Mouse (Mus musculus): ENCODE results near the gene Tnip2. TPM values are rescaled to one million over a fixed set of nuclear protein-coding genes. Genes with fewer than 3 reads are reported as not detected.

Gene Tnip2
- total and polyA plus RNA-seq, 3 experiments: 16.0 to 26.8 (median 23.4) TPM

- Histone ChIP-seq H3K27me3 (replicated peaks) (no peaks in the 10 kb centered on the region), H3K27ac (ENCODE audit: insufficient read depth, low read depth) (no peak overlapping the region), H3K9ac (ENCODE audit: insufficient read depth, low read depth) (no peak overlapping the region), H3K4me2 (ENCODE audit: insufficient read depth, low read depth, poor library complexity, severe bottlenecking) (no peak overlapping the region), H3K9me3 (replicated peaks; ENCODE audit: low read length) (no peaks in the 10 kb centered on the region), H3K36me3 (replicated peaks in 1 of 2; ENCODE audit: control insufficient read depth in 1 of 2, insufficient read depth in 1 of 2, low read length in 1 of 2) (peaks cover 38 to 82% of the 10 kb centered on the region in 2 experiments), H3K4me3 (replicated peaks in 1 of 3; ENCODE audit: low read depth in 2 of 3, low read length in 2 of 3, poor library complexity in 1 of 3) (no peak overlapping the region), H3K4me1 (ENCODE audit: control insufficient read depth in 1 of 2, insufficient read depth in 2 of 2) (no peaks in the 10 kb centered on the region), H3K79me2 (replicated peaks; ENCODE audit: control insufficient read depth, extremely low read depth, insufficient read depth, poor library complexity, severe bottlenecking) (no peaks in the 10 kb centered on the region)
- in situ Hi-C loops (cut with MboI; ENCODE audit: low pct_ligation_motif_present, low pct_unique_long_range_greater_than_20kb, low sequenced_read_pairs): no loop called here
- TF ChIP-seq SMC3 (IDR thresholded peaks at IDR 0.05; ENCODE audit: low read depth, low read length): no peak
- TF ChIP-seq MAX (IDR thresholded peaks at IDR 0.05; ENCODE audit: low read length): no peak
- no peak for TF ChIP-seq MEF2A (IDR thresholded peaks at IDR 0.05; ENCODE audit: borderline replicate concordance, low read depth, low read length)
- no peak for TF ChIP-seq TCF12 (IDR thresholded peaks at IDR 0.05; ENCODE audit: low read depth, low read length)
- TF ChIP-seq SIN3A (IDR thresholded peaks at IDR 0.05; ENCODE audit: low read length): no peak
- no peak for TF ChIP-seq MXI1 (IDR thresholded peaks at IDR 0.05; ENCODE audit: low read depth, low read length)
- dilution Hi-C loops (cut with MboI; ENCODE audit: extremely low pct_ligation_motif_present, extremely low pct_unique_long_range_greater_than_20kb, low sequenced_read_pairs): no loop called here
- DNase-seq (ENCODE audit: extremely low read depth): no peak
These were observed 54.8 kb downstream of the Tnip2 start for GRCm38 (mm10) chr5:34458994-34459393.

GRCm38 (mm10) chr5:34446207-34446606 lies 67.6 kb downstream of the Tnip2 start:
- no peak overlapping the region for H3K9ac ChIP-seq (ENCODE audit: insufficient read depth, low read depth)
- no peak for DNase-seq (ENCODE audit: extremely low read depth)
- H3K9me3 ChIP-seq (replicated peaks; ENCODE audit: low read length): no peaks in the 10 kb centered on the region
- H3K4me1 ChIP-seq (ENCODE audit: control insufficient read depth in 1 of 2, insufficient read depth in 2 of 2): no peaks in the 10 kb centered on the region
- no peak for TF ChIP-seq ETS1 (conservative IDR thresholded peaks at IDR 0.05; ENCODE audit: low read depth, low read length)
- TF ChIP-seq ZC3H11A (IDR thresholded peaks at IDR 0.05; ENCODE audit: low read depth, low read length): no peak
- no peak for TF ChIP-seq USF1 (IDR thresholded peaks at IDR 0.05; ENCODE audit: low read depth, low read length)
- no peak for TF ChIP-seq TBP (conservative IDR thresholded peaks at IDR 0.05; ENCODE audit: low read depth, low read length)
- TF ChIP-seq MEF2A (IDR thresholded peaks at IDR 0.05; ENCODE audit: borderline replicate concordance, low read depth, low read length): no peak
- no peak for TF ChIP-seq POLR2A (IDR thresholded peaks at IDR 0.05; ENCODE audit: low read depth, low read length)
- TF ChIP-seq MAFK (IDR thresholded peaks at IDR 0.05; ENCODE audit: insufficient replicate concordance, low read length): no peak
- no peak overlapping the region for H3K4me2 ChIP-seq (ENCODE audit: insufficient read depth, low read depth, poor library complexity, severe bottlenecking)
- no peaks in the 10 kb centered on the region for H3K27me3 ChIP-seq (replicated peaks)
- peaks cover 29 to 69% of the 10 kb centered on the region in 2 experiments for H3K36me3 ChIP-seq (replicated peaks in 1 of 2; ENCODE audit: control insufficient read depth in 1 of 2, insufficient read depth in 1 of 2, low read length in 1 of 2)
- H3K79me2 ChIP-seq (replicated peaks; ENCODE audit: control insufficient read depth, extremely low read depth, insufficient read depth, poor library complexity, severe bottlenecking): no peaks in the 10 kb centered on the region
- H3K27ac ChIP-seq (ENCODE audit: insufficient read depth, low read depth): no peak overlapping the region
- no peak overlapping the region for H3K4me3 ChIP-seq (replicated peaks in 1 of 3; ENCODE audit: low read depth in 2 of 3, low read length in 2 of 3, poor library complexity in 1 of 3)
- dilution Hi-C loops (cut with MboI; ENCODE audit: extremely low pct_ligation_motif_present, extremely low pct_unique_long_range_greater_than_20kb, low sequenced_read_pairs): no loop called here
- in situ Hi-C loops (cut with MboI; ENCODE audit: low pct_ligation_motif_present, low pct_unique_long_range_greater_than_20kb, low sequenced_read_pairs): no loop called here

Other genes with a start within 250 kb of the Tnip2 start
- gene Zfyve28, start 225.5 kb downstream of the Tnip2 start, total RNA-seq (2012; rRNA removed): 1.2 and 1.7 TPM in 2 replicates
- 2.0 TPM in 2 replicates for gene Zfyve28, start 225.5 kb downstream of the Tnip2 start, total RNA-seq (2014; rRNA removed)
- gene Zfyve28, start 225.5 kb downstream of the Tnip2 start, polyA plus RNA-seq (2012; ENCODE audit: insufficient read length, low read depth): 2.8 and 2.9 TPM in 2 replicates
- not detected in 2 replicates for gene Cfap99, start 225.4 kb downstream of the Tnip2 start, total RNA-seq (2012; rRNA removed)
- gene Cfap99, start 225.4 kb downstream of the Tnip2 start, total RNA-seq (2014; rRNA removed): not detected in 2 replicates
- gene Cfap99, start 225.4 kb downstream of the Tnip2 start, polyA plus RNA-seq (2012; ENCODE audit: insufficient read length, low read depth): not detected in 2 replicates
- 60.3 and 77.1 TPM in 2 replicates for gene Rnf4, start 177.7 kb downstream of the Tnip2 start, total RNA-seq (2012; rRNA removed)
- gene Rnf4, start 177.7 kb downstream of the Tnip2 start, total RNA-seq (2014; rRNA removed): 117 and 119 TPM in 2 replicates
- 108 and 112 TPM in 2 replicates for gene Rnf4, start 177.7 kb downstream of the Tnip2 start, polyA plus RNA-seq (2012; ENCODE audit: insufficient read length, low read depth)
- 7.2 and 8.5 TPM in 2 replicates for gene Fam193a, start 144.1 kb downstream of the Tnip2 start, total RNA-seq (2012; rRNA removed)
- gene Fam193a, start 144.1 kb downstream of the Tnip2 start, total RNA-seq (2014; rRNA removed): 3.6 and 3.8 TPM in 2 replicates
- 18.3 and 19.0 TPM in 2 replicates for gene Fam193a, start 144.1 kb downstream of the Tnip2 start, polyA plus RNA-seq (2012; ENCODE audit: insufficient read length, low read depth)
- 5.9 and 7.3 TPM in 2 replicates for gene Sh3bp2, start 11.8 kb upstream of the Tnip2 start, total RNA-seq (2012; rRNA removed)
- gene Sh3bp2, start 11.8 kb upstream of the Tnip2 start, total RNA-seq (2014; rRNA removed): 5.8 and 6.5 TPM in 2 replicates
- 10.5 and 11.0 TPM in 2 replicates for gene Sh3bp2, start 11.8 kb upstream of the Tnip2 start, polyA plus RNA-seq (2012; ENCODE audit: insufficient read length, low read depth)
- gene Add1, start 59.7 kb upstream of the Tnip2 start, total RNA-seq (2012; rRNA removed): 32.1 and 45.0 TPM in 2 replicates
- 28.0 and 28.1 TPM in 2 replicates for gene Add1, start 59.7 kb upstream of the Tnip2 start, total RNA-seq (2014; rRNA removed)
- gene Add1, start 59.7 kb upstream of the Tnip2 start, polyA plus RNA-seq (2012; ENCODE audit: insufficient read length, low read depth): 46.0 and 48.7 TPM in 2 replicates
- gene Mfsd10, start 123.2 kb upstream of the Tnip2 start, total RNA-seq (2012; rRNA removed): 67.0 and 67.5 TPM in 2 replicates
- 40.4 and 42.1 TPM in 2 replicates for gene Mfsd10, start 123.2 kb upstream of the Tnip2 start, total RNA-seq (2014; rRNA removed)
- gene Mfsd10, start 123.2 kb upstream of the Tnip2 start, polyA plus RNA-seq (2012; ENCODE audit: insufficient read length, low read depth): 78.6 and 92.6 TPM in 2 replicates
- 46.1 and 51.0 TPM in 2 replicates for gene Nop14, start 146.2 kb upstream of the Tnip2 start, total RNA-seq (2012; rRNA removed)
- gene Nop14, start 146.2 kb upstream of the Tnip2 start, total RNA-seq (2014; rRNA removed): 35.5 and 36.6 TPM in 2 replicates
- gene Nop14, start 146.2 kb upstream of the Tnip2 start, polyA plus RNA-seq (2012; ENCODE audit: insufficient read length, low read depth): 101 and 109 TPM in 2 replicates
- 0.63 and 0.76 TPM in 2 replicates for gene Grk4, start 146.4 kb upstream of the Tnip2 start, total RNA-seq (2012; rRNA removed)
- gene Grk4, start 146.4 kb upstream of the Tnip2 start, total RNA-seq (2014; rRNA removed): 0.39 and 0.56 TPM in 2 replicates
- gene Grk4, start 146.4 kb upstream of the Tnip2 start, polyA plus RNA-seq (2012; ENCODE audit: insufficient read length, low read depth): 0.81 and 1.4 TPM in 2 replicates
- gene Htt, start 247.7 kb upstream of the Tnip2 start, total RNA-seq (2012; rRNA removed): 18.1 and 18.7 TPM in 2 replicates
- 10.2 TPM in 2 replicates for gene Htt, start 247.7 kb upstream of the Tnip2 start, total RNA-seq (2014; rRNA removed)
- 14.8 and 18.1 TPM in 2 replicates for gene Htt, start 247.7 kb upstream of the Tnip2 start, polyA plus RNA-seq (2012; ENCODE audit: insufficient read length, low read depth)

Data from CH12.LX (cell line).